Mouse (Mus musculus) CH12.LX (cell line): Measurements from ENCODE around the gene Snap91. TPM values are rescaled to one million over a fixed set of nuclear protein-coding genes. Genes with fewer than 3 reads are reported as not detected.

Experiments used
- DNase-seq: peaks from one replicate; pipeline ENCODE4 v3.0.0-alpha.2; 2013; ENCODE audit errors: extremely low read depth
- H3K27ac ChIP-seq: 2 replicates; pipeline ENCODE4 v1.5.1; 2012; ENCODE audit warnings: low read depth, mild to moderate bottlenecking, control low read depth, moderate library complexity; ENCODE audit not compliant: insufficient read depth
- H3K27me3 ChIP-seq: replicated peaks from 2 replicates; pipeline ENCODE3; 2012; ENCODE audit warnings: inconsistent platforms
- H3K36me3 ChIP-seq, 2 experiments: replicated peaks in 1 of 2; 2 replicates each; pipeline versions ENCODE3 to v1.6.1; 2012; ENCODE audit warnings: inconsistent platforms in 1 of 2, low read length in 1 of 2, mild to moderate bottlenecking in 1 of 2, mixed read lengths in 1 of 2, moderate library complexity in 1 of 2; ENCODE audit not compliant: control insufficient read depth in 1 of 2, insufficient read depth in 1 of 2
- H3K4me1 ChIP-seq, 2 experiments: 2 replicates each; pipeline ENCODE4 v1.6.1; 2012; ENCODE audit warnings: inconsistent platforms in 1 of 2, moderate library complexity in 1 of 2; ENCODE audit not compliant: insufficient read depth in 2 of 2, control insufficient read depth in 1 of 2
- H3K4me2 ChIP-seq: 2 replicates; pipeline ENCODE4 v1.6.1; 2012; ENCODE audit warnings: low read depth, mild to moderate bottlenecking, control low read depth; ENCODE audit not compliant: poor library complexity, insufficient read depth, severe bottlenecking
- H3K4me3 ChIP-seq, 3 experiments: fragments of 150-350 bp in 1 of 3; sonication (generic) in 1 of 3; replicated peaks in 1 of 3; 2 replicates each; pipeline versions ENCODE3 to v1.5.1; 2011 to 2012; ENCODE audit warnings: low read depth in 2 of 3, low read length in 2 of 3, mild to moderate bottlenecking in 2 of 3, moderate library complexity in 2 of 3, control low read depth in 1 of 3, improper control_type of control experiment in 1 of 3, inconsistent platforms in 1 of 3, mixed read lengths in 1 of 3; ENCODE audit not compliant: poor library complexity in 1 of 3
- H3K79me2 ChIP-seq: replicated peaks from 2 replicates; pipeline ENCODE4 v1.6.1; 2012; ENCODE audit warnings: mild to moderate bottlenecking, moderate library complexity; ENCODE audit not compliant: control insufficient read depth, poor library complexity, insufficient read depth, severe bottlenecking; ENCODE audit errors: extremely low read depth
- H3K9ac ChIP-seq: 2 replicates; pipeline ENCODE4 v1.6.1; 2012; ENCODE audit warnings: low read depth, mild to moderate bottlenecking, control low read depth, moderate library complexity; ENCODE audit not compliant: insufficient read depth
- H3K9me3 ChIP-seq: replicated peaks from 2 replicates; pipeline ENCODE3; 2012; ENCODE audit warnings: low read length, inconsistent platforms, mixed read lengths
- CHD1 ChIP-seq: IDR thresholded peaks from 2 replicates; pipeline ENCODE4 v1.6.1; 2012; ENCODE audit warnings: low read depth, low read length, improper control_type of control experiment, inconsistent platforms
- ELF1 ChIP-seq: IDR thresholded peaks from 2 replicates; pipeline ENCODE4 v1.6.1; 2014; ENCODE audit warnings: low read depth, mild to moderate bottlenecking, inconsistent platforms, low read length, improper control_type of control experiment
- ETS1 ChIP-seq: conservative IDR thresholded peaks from 2 replicates; pipeline ENCODE4 v1.6.1; 2012; ENCODE audit warnings: low read depth, mild to moderate bottlenecking, inconsistent platforms, low read length, improper control_type of control experiment, moderate library complexity
- GABPA ChIP-seq: IDR thresholded peaks from 2 replicates; pipeline ENCODE4 v1.6.1; 2012; ENCODE audit warnings: low read depth, low read length, improper control_type of control experiment, inconsistent platforms; ENCODE audit not compliant: insufficient replicate concordance
- HCFC1 ChIP-seq: IDR thresholded peaks from 2 replicates; pipeline ENCODE4 v1.6.1; 2012; ENCODE audit warnings: low read depth, mild to moderate bottlenecking, inconsistent platforms, low read length, improper control_type of control experiment
- JUND ChIP-seq: conservative IDR thresholded peaks from 2 replicates; pipeline ENCODE4 v1.6.1; 2011; ENCODE audit warnings: low read depth, low read length, improper control_type of control experiment
- KAT2A ChIP-seq: IDR thresholded peaks from 2 replicates; pipeline ENCODE4 v1.6.1; 2012; ENCODE audit warnings: low read length, improper control_type of control experiment, inconsistent platforms; ENCODE audit not compliant: insufficient replicate concordance
- MAFK ChIP-seq: IDR thresholded peaks from 2 replicates; pipeline ENCODE4 v1.6.1; 2011; ENCODE audit warnings: low read length, improper control_type of control experiment; ENCODE audit not compliant: insufficient replicate concordance
- MAX ChIP-seq: IDR thresholded peaks from 2 replicates; pipeline ENCODE4 v1.6.1; 2011; ENCODE audit warnings: low read length, improper control_type of control experiment
- MAZ ChIP-seq: IDR thresholded peaks from 2 replicates; pipeline ENCODE4 v1.6.1; 2012; ENCODE audit warnings: low read depth, mild to moderate bottlenecking, inconsistent platforms, low read length, improper control_type of control experiment, moderate library complexity
- MXI1 ChIP-seq: IDR thresholded peaks from 2 replicates; pipeline ENCODE4 v1.6.1; 2011; ENCODE audit warnings: mild to moderate bottlenecking, low read depth, low read length, improper control_type of control experiment
- NRF1 ChIP-seq: IDR thresholded peaks from 2 replicates; pipeline ENCODE4 v1.6.1; 2014; ENCODE audit warnings: low read depth, mild to moderate bottlenecking, inconsistent platforms, low read length, improper control_type of control experiment, moderate library complexity
- PAX5 ChIP-seq: IDR thresholded peaks from 2 replicates; pipeline ENCODE4 v1.6.1; 2012; ENCODE audit warnings: low read length, inconsistent platforms, mixed read lengths
- POLR2A ChIP-seq: IDR thresholded peaks from 2 replicates; pipeline ENCODE4 v1.6.1; 2011; ENCODE audit warnings: low read depth, mild to moderate bottlenecking, improper control_type of control experiment, low read length
- POLR2AphosphoS2 ChIP-seq: IDR thresholded peaks from 2 replicates; pipeline ENCODE4 v1.6.1; 2011; ENCODE audit warnings: low read depth, low read length, improper control_type of control experiment
- RCOR1 ChIP-seq: conservative IDR thresholded peaks from 2 replicates; pipeline ENCODE4 v1.6.1; 2012; ENCODE audit warnings: low read depth, mild to moderate bottlenecking, inconsistent platforms, low read length, improper control_type of control experiment
- TBP ChIP-seq: conservative IDR thresholded peaks from 2 replicates; pipeline ENCODE4 v1.6.1; 2011; ENCODE audit warnings: low read depth, low read length, improper control_type of control experiment
- TCF12 ChIP-seq: IDR thresholded peaks from 2 replicates; pipeline ENCODE4 v1.6.1; 2014; ENCODE audit warnings: low read depth, mild to moderate bottlenecking, inconsistent platforms, low read length, improper control_type of control experiment
- USF1 ChIP-seq: IDR thresholded peaks from 2 replicates; pipeline ENCODE4 v1.6.1; 2014; ENCODE audit warnings: low read depth, mild to moderate bottlenecking, inconsistent platforms, low read length, improper control_type of control experiment
- ZC3H11A ChIP-seq: IDR thresholded peaks from 2 replicates; pipeline ENCODE4 v1.6.1; 2012; ENCODE audit warnings: low read depth, mild to moderate bottlenecking, inconsistent platforms, low read length, improper control_type of control experiment
- ZKSCAN1 ChIP-seq: IDR thresholded peaks from 2 replicates; pipeline ENCODE4 v1.6.1; 2012; ENCODE audit warnings: low read depth, inconsistent platforms, low read length, improper control_type of control experiment, borderline replicate concordance
- dilution Hi-C: fragments of 300-500 bp; cut with MboI; formaldehyde crosslinking; loops from 2 replicates; pipeline ENCODE4 v1.14.3; 2020; ENCODE audit warnings: low sequenced_read_pairs; ENCODE audit not compliant: extremely low pct_unique_long_range_greater_than_20kb, extremely low pct_ligation_motif_present
- in situ Hi-C: fragments of 300-500 bp; cut with MboI; formaldehyde crosslinking; loops from 3 replicates; pipeline ENCODE4 v1.14.3; 2019; ENCODE audit warnings: low sequenced_read_pairs, low pct_ligation_motif_present, low pct_unique_long_range_greater_than_20kb, mixed read lengths
- polyA plus RNA-seq: library from polyadenylated mRNA; unstranded; fragments of >175 nt; gene quantifications from 2 replicates; pipeline ENCODE4 v1.2.1, GENCODE M21; 2012; ENCODE audit warnings: low read depth; ENCODE audit not compliant: insufficient read length
- total RNA-seq, 2 experiments: library from RNA; depleted of rRNA; stranded (reverse); fragments of 300-350 nt in 1 of 2; fragments of >200 nt in 1 of 2; gene quantifications; 2 replicates each; pipeline ENCODE4 v1.2.3; 2012 to 2014

Gene Snap91
- total and polyA plus RNA-seq, 3 experiments: 0.12 to 0.41 (median 0.21) TPM

- in situ Hi-C loops (no loop called here), dilution Hi-C loops (no loop called here)
- TF ChIP-seq JUND (no peak), ZC3H11A (no peak), PAX5 (no peak), KAT2A (no peak), POLR2AphosphoS2 (no peak), MAX (no peak), TBP (no peak), USF1 (no peak), MAFK (no peak), ELF1 (no peak), POLR2A (no peak), HCFC1 (no peak), ETS1 (no peak)
- Histone ChIP-seq H3K9ac (no peak overlapping the region), H3K36me3 (no peaks in the 10 kb centered on the region), H3K27me3 (no peaks in the 10 kb centered on the region), H3K27ac (no peak overlapping the region), H3K4me2 (no peak overlapping the region), H3K79me2 (no peaks in the 10 kb centered on the region), H3K4me3 (no peak overlapping the region), H3K4me1 (no peaks in the 10 kb centered on the region), H3K9me3 (no peaks in the 10 kb centered on the region)
- no peak for DNase-seq
Observed at GRCm38 (mm10) chr9:86857626-86858025, 22.8 kb downstream of the Snap91 start.

GRCm38 (mm10) chr9:86852861-86853260, 27.6 kb downstream of the Snap91 start:
- H3K4me3 ChIP-seq: no peak overlapping the region
- no peak for DNase-seq
- dilution Hi-C loops (no loop called here), in situ Hi-C loops (no loop called here)
- no peaks in the 10 kb centered on the region for H3K79me2 ChIP-seq
- no peaks in the 10 kb centered on the region for H3K27me3 ChIP-seq
- no peak overlapping the region for H3K27ac ChIP-seq
- TF ChIP-seq TCF12 (no peak), NRF1 (no peak), GABPA (no peak), PAX5 (no peak), MAZ (no peak), ZKSCAN1 (no peak), ELF1 (no peak), CHD1 (no peak), RCOR1 (no peak), MXI1 (no peak)
- H3K9me3 ChIP-seq: no peaks in the 10 kb centered on the region
- no peak overlapping the region for H3K4me2 ChIP-seq
- no peak overlapping the region for H3K9ac ChIP-seq
- H3K4me1 ChIP-seq: no peaks in the 10 kb centered on the region
- H3K36me3 ChIP-seq: no peaks in the 10 kb centered on the region
